Mouse (Mus musculus) liver, embryonic 15.5 days (tissue): ENCODE data around the gene Acot7. TPM values are rescaled to one million over a fixed set of nuclear protein-coding genes. Genes with fewer than 3 reads are reported as not detected.
"Not testable (repeated sequence)": the region's sequence is repeated elsewhere in the genome, so short reads cannot be mapped to it uniquely, and the experiment has no call there.

Source experiments
- ATAC-seq: fragments of 200-750 bp; cut with Nextera tagmentation; 2 replicates; pipeline ENCODE4 v1.8.0; 2017; ENCODE audit warnings: moderate number of reproducible peaks, mild to moderate bottlenecking, moderate library complexity; ENCODE audit not compliant: insufficient read depth
- H3K27ac ChIP-seq: fragments of 300-500 bp; sonication (generic); replicated peaks from 2 replicates; pipeline ENCODE4 v1.5.1; 2015; ENCODE audit warnings: mild to moderate bottlenecking, inconsistent platforms
- H3K27me3 ChIP-seq: fragments of 300-500 bp; sonication (generic); 2 replicates; pipeline ENCODE4 v1.6.1; 2015; ENCODE audit warnings: mild to moderate bottlenecking, inconsistent platforms
- H3K36me3 ChIP-seq: fragments of 300-500 bp; sonication (generic); replicated peaks from 2 replicates; pipeline ENCODE4 v1.6.1; 2015; ENCODE audit warnings: moderate library complexity, mild to moderate bottlenecking, inconsistent platforms
- H3K4me1 ChIP-seq: fragments of 300-500 bp; sonication (generic); replicated peaks from 2 replicates; pipeline ENCODE4 v1.6.1; 2015; ENCODE audit warnings: inconsistent platforms
- H3K4me2 ChIP-seq: fragments of 300-500 bp; sonication (generic); 2 replicates; pipeline ENCODE4 v1.6.1; 2015; ENCODE audit warnings: moderate library complexity, mild to moderate bottlenecking, inconsistent platforms
- H3K4me3 ChIP-seq: fragments of 300-500 bp; sonication (generic); replicated peaks from 2 replicates; pipeline ENCODE4 v1.5.1; 2015; ENCODE audit warnings: mild to moderate bottlenecking, inconsistent platforms
- H3K9ac ChIP-seq: fragments of 300-500 bp; sonication (generic); 2 replicates; pipeline ENCODE4 v1.6.1; 2015; ENCODE audit warnings: moderate library complexity, mild to moderate bottlenecking, inconsistent platforms
- H3K9me3 ChIP-seq: fragments of 300-500 bp; sonication (generic); replicated peaks from 2 replicates; pipeline ENCODE4 v1.6.1; 2016; ENCODE audit warnings: inconsistent platforms
- WGBS: fragments of 180-500 bp; shearing (Covaris S2); methylation state at CpG from one replicate; pipeline ENCODE4 v1.1.7; 2015; ENCODE audit warnings: mixed read lengths; ENCODE audit not compliant: insufficient replicate concordance; 5-methylcytosine and 5-hydroxymethylcytosine counted together
- polyA plus RNA-seq: library from polyadenylated mRNA; unstranded; fragments of >200 nt; fragmentation: Nextera tagmentation; extraction: Ambion mirVana; gene quantifications from 2 replicates; pipeline ENCODE4 v1.2.1, GENCODE M21; 2015

The Acot7 gene
- polyA plus RNA-seq, 1 experiment from 2014 or later = 14.0 TPM

DNA sequence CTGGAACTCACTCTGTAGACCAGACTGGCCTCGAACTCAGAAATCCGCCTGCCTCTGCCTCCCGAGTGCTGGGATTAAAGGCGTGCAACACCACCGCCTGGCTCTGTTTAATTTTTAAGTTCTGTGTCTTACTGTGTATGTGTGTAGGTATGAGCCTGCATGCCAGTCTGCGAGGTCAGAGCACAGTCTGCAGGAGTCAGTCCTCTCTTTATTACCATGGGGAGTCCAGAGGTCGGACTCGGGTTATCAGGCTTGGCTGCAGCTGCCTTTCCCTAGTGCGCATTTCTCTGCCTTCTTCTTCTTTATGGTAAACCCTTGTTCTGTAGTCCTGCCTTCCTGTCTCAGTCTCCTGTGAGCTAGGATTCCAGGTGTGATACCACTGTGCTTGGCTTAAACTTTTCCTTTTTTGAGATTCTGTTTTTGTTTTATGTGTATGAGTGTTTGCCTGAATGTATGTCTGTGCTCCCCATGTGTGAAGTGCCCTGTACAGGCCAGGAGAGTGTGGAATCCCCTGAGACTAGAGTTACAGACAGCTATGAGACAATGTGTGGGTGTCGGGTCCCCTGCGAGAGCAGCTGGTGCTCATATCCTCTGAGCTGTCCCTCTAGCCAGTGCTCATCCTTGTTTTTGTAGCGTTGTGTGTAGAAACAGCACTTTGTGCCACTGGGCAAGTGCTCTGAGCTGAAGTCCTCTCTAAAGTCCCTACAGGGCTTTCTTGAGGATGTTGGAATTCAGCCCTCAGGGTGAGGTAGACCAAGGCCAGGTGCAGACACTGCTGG, 50.0 kb downstream of the Acot7 start:
- 66% methylated on average over 12 of the region's 12 CpGs for WGBS
- Histone ChIP-seq H3K4me3 (no peak overlapping the region), H3K9ac (no peak overlapping the region), H3K9me3 (no peaks in the 10 kb centered on the region), H3K4me2 (no peak overlapping the region), H3K27ac (no peak overlapping the region), H3K4me1 (0 out of 2 replicates have a peak, but pooled peaks cover 3% of the 10 kb centered on the region), H3K36me3 (no peaks in the 10 kb centered on the region), H3K27me3 (no peaks in the 10 kb centered on the region)
- no peak for ATAC-seq

DNA sequence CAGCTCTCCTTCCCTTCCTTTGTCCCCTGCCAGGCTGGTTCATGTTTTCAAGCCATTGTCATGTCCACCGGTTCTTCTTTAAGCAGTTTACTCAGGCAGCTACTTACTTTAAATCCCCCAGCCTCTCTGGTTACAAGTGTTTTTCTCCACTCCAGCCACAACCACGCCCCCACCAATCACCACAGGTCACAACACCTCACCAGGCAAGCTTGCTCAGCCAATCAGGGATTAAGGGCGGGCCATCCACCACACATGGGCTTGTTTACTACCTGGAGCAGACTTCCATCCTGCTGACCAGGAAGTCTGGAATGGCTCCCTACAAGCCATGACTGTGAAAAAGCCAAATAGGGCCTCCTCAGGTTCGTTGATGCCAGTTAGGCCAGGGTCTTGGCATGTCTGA, 52.4 kb downstream of the Acot7 start:
- H3K9me3 ChIP-seq, H3K4me1 ChIP-seq, H3K27ac ChIP-seq, H3K4me2 ChIP-seq, H3K36me3 ChIP-seq, H3K9ac ChIP-seq, H3K4me3 ChIP-seq, ATAC-seq, H3K27me3 ChIP-seq: not testable (repeated sequence)
- 56% methylated on average over 4 of the region's 4 CpGs for WGBS

DNA sequence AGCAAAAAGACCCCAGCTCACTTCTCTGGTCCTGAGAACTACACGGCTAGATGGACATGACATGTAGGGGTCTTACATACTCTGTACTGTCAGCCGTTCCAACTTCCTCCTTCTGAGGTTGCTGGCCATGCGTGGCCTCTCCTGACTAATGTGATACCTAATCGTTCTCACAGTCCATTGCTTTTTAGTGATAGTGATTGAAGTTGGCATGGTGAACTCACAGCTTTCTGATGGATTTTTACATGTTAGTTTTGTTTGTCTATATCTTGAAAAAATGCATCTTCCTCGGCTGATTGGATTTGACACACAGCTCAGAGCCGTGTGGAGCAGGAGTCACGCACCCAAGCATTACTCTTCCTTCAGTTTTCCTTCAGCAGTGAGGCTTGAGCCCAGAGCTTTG, 53.4 kb downstream of the Acot7 start:
- no peak overlapping the region for H3K27ac ChIP-seq
- no peak for ATAC-seq
- no peaks in the 10 kb centered on the region for H3K36me3 ChIP-seq
- H3K4me2 ChIP-seq = no peak overlapping the region
- no peaks in the 10 kb centered on the region for H3K9me3 ChIP-seq
- no peaks in the 10 kb centered on the region for H3K27me3 ChIP-seq
- no peak overlapping the region for H3K9ac ChIP-seq
- H3K4me1 ChIP-seq = 0 out of 2 replicates have a peak, but pooled peaks cover 3% of the 10 kb centered on the region
- WGBS = 60% methylated on average over 7 of the region's 7 CpGs
- no peak overlapping the region for H3K4me3 ChIP-seq

DNA sequence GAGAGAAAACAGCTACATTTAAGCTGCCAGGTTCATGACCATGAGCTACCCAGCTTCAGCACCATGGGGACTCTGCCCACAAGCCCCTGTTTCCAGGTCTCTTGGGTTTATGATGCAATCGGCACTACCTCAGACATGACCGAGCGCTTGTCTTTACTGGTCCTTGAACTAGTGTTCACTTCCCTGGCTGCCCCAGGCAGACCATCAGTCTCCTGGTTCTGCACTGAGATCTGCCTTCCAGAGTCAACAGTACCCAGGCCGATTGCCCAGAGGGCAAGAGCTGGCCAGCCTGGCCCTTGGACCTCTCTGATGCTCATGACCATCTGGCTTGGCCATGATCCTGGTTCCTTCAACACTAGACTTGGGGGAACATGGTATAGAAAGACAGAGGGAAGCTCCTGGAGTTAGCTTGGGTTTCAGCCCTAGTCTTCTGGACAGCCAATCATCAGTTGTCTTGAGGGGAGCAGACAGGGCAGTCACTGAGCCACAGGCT, 54.5 kb downstream of the Acot7 start:
- Histone ChIP-seq H3K27ac (no peak overlapping the region), H3K27me3 (no peaks in the 10 kb centered on the region), H3K9ac (no peak overlapping the region), H3K4me3 (no peak overlapping the region), H3K36me3 (no peaks in the 10 kb centered on the region), H3K9me3 (no peaks in the 10 kb centered on the region), H3K4me1 (0 out of 2 replicates have a peak, but pooled peaks cover 3% of the 10 kb centered on the region), H3K4me2 (no peak overlapping the region)
- WGBS = 68% methylated on average over 4 of the region's 4 CpGs
- ATAC-seq = no peak

DNA sequence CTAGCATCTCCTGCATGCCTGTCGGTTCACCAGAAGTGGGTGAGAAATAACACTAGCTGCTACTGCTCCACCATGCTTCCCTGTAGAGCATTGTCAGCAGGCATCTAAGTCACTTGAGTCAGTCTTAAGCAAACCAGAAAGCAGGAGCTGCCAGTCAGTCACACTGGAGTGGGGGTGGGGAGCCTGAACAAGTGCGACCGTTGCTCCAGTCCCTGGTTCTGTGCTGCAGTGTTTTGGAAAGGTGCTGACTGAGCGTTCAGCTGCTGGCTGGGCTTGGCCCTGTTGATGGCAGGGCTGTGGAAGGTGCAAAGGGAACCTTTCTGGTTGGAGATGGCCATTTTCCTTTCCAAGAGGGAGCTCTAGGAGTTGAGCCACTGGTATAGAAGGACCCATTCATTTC, 62.0 kb downstream of the Acot7 start:
- Histone ChIP-seq H3K27ac (no peak overlapping the region), H3K9ac (no peak overlapping the region), H3K27me3 (no peaks in the 10 kb centered on the region), H3K4me2 (no peak overlapping the region), H3K36me3 (no peaks in the 10 kb centered on the region), H3K4me1 (0 out of 2 replicates have a peak, but pooled peaks cover under 1% of the 10 kb centered on the region), H3K4me3 (no peak overlapping the region), H3K9me3 (no peaks in the 10 kb centered on the region)
- ATAC-seq = no peak
- 59% methylated on average over 4 of the region's 4 CpGs for WGBS

DNA sequence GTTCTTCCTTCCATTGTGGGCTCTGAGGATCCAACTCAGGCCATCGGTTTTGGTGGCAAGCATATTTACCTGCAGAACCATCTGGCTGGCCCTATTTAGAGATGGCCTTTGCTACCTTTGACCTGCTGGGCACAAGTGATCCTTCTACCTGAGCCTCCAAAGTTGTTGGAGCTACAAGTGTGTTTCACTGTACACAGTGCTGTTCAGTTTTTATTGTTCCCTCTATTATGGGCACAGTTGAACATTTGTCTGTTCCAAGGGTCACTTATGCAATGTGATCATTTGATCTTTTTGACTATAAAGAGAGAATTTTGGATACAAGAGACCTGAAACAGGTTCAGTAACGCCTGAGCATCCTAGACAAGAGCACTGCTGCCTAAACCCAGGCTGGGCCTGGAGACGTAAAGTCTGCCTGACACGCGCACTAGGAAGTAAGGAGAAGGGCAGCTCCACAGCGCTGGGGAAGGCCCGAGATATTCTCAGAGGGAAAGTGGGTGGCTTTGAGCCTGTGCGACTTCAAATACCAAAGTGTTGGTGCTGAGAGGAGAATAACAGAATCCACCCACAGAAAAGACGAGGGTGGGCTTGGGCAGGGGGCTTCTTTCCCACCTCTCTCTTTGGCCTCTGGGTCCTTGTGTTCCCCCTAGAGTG, 65.4 kb downstream of the Acot7 start:
- Histone ChIP-seq H3K36me3 (no peaks in the 10 kb centered on the region), H3K27me3 (no peaks in the 10 kb centered on the region), H3K27ac (no peak overlapping the region), H3K4me2 (no peak overlapping the region), H3K9ac (no peak overlapping the region), H3K4me1 (0 out of 2 replicates have a peak, but pooled peaks cover 3% of the 10 kb centered on the region), H3K4me3 (no peak overlapping the region), H3K9me3 (no peaks in the 10 kb centered on the region)
- WGBS = 70% methylated on average over 9 of the region's 9 CpGs
- no peak for ATAC-seq

DNA sequence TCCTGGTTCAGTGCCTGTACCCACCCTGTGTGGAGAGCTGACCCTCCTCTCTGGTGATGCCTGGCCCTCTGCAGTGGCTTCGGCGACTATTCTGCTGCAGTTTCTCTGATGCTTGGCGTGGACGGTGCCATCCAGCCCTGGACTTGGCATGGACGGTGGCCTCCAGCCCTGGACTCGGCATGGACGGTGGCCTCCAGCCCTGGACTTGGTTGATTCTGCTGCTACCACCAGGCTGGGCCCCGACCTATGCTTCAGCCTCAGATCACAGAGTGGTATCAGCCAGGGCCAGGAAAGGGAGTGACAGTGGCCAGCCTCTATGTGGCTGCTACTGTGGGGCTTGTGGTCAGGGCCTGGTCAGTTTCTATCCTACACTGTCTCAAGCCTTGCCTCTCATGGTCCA, 66.0 kb downstream of the Acot7 start:
- WGBS = 71% methylated on average over 8 of the region's 8 CpGs
- no peaks in the 10 kb centered on the region for H3K27me3 ChIP-seq
- ATAC-seq = no peak

DNA sequence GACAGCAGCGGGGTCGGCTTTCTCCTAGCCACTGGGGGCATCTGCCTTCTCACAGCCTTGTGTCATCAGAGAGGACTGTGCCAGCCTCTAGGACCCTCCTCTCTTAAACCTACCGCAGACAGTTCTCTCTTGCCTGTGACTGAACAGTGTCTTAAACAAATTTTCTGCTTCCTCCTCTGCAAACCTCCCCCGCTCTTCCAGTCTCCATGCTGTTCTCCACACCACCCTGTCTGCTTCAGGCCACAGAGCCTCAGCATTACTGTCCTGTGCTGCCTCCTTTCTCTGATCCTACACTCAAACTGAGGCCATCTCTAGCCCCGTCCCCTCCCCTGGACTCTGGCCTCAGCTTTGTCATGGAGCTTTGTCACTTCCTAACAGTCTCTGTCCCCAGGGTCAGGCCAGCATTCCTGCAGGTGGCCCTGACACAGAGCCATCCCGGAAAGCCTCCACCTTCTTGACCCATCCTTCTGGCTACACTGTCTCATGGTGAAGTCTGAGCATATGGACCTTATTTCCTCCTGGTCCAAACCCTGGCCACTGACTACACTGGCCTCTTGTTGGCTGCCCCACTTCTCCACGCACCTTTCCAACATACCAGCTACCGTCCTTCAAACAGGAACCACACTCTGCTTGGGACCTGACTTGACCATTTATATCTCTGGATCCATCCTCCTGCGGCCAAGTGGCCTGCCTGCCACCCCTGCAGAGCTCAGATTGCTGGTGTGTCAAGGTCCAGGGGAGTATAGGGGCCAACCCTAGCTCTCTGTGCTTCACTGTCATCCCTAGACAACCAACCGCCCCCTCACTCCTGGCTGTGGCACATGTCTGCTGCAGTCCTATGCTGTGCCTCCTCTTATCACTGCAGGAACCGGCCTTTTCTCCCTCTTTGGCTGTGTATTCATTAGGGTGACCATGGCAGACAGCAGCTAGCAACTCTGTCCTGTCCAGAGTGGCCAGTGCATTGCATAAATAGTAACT, 66.9 kb downstream of the Acot7 start:
- Histone ChIP-seq H3K9ac (no peak overlapping the region), H3K4me1 (0 out of 2 replicates have a peak, but pooled peaks cover 3% of the 10 kb centered on the region), H3K36me3 (no peaks in the 10 kb centered on the region), H3K4me2 (no peak overlapping the region), H3K9me3 (no peaks in the 10 kb centered on the region), H3K4me3 (no peak overlapping the region), H3K27me3 (no peaks in the 10 kb centered on the region), H3K27ac (no peak overlapping the region)
- 58% methylated on average over 11 of the region's 11 CpGs for WGBS
- ATAC-seq = no peak; the same call in none of the 2 replicates

More for the DNA sequence above, 66.0 kb downstream of the Acot7 start:
- H3K9me3 ChIP-seq = no peaks in the 10 kb centered on the region
- no peak overlapping the region for H3K4me2 ChIP-seq
- no peak overlapping the region for H3K4me3 ChIP-seq
- H3K9ac ChIP-seq = no peak overlapping the region
- no peak overlapping the region for H3K27ac ChIP-seq
- H3K36me3 ChIP-seq = no peaks in the 10 kb centered on the region
- 0 out of 2 replicates have a peak, but pooled peaks cover 3% of the 10 kb centered on the region for H3K4me1 ChIP-seq

DNA sequence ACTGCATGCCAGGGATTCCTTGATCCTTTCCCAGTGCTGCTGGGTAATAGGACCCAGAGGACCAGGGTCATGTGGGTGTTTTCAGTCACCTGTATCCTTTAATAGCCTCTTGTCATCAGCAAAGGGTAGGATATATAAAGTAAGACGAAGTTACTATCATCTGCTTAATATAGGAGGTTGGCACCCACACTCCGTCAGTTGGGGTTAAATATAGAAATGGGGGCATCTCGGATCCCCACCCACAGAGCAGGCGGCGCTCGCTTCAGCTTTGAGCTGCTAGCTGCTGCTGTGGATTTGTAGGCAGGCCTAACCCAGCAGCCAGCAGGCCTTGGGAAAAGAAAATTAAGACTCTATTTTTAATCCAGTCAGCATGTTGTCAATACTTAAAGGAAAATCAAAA, 68.1 kb downstream of the Acot7 start:
- H3K9ac ChIP-seq = no peak overlapping the region
- no peak overlapping the region for H3K4me2 ChIP-seq
- no peaks in the 10 kb centered on the region for H3K9me3 ChIP-seq
- no peak for ATAC-seq
- WGBS = 73% methylated on average over 6 of the region's 6 CpGs
- H3K27me3 ChIP-seq = no peaks in the 10 kb centered on the region
- H3K4me1 ChIP-seq = 0 out of 2 replicates have a peak, but pooled peaks cover 3% of the 10 kb centered on the region
- no peak overlapping the region for H3K27ac ChIP-seq
- no peaks in the 10 kb centered on the region for H3K36me3 ChIP-seq
- no peak overlapping the region for H3K4me3 ChIP-seq

DNA sequence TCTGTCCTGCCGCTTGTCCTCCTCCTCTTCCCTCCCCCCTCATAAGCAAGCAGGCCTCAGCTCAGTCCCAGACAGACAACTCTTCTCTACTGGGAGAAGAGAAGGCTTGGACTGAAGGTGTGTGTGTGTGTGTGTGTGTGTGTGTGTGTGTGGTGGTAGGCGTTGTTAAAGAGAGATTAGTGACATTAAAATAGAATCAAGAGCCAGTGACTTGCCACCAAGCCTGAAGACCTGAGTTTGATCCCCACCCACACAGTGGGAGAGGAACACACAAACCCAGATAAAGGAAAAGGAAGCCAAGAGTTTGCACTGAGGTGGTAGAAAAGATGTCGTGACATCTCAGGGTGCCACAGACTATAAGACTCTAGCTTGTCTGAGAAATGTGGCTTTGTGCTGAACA, 69.3 kb downstream of the Acot7 start:
- H3K9me3 ChIP-seq = no peaks in the 10 kb centered on the region
- H3K4me1 ChIP-seq = 0 out of 2 replicates have a peak, but pooled peaks cover 3% of the 10 kb centered on the region
- H3K27me3 ChIP-seq = no peaks in the 10 kb centered on the region
- H3K4me3 ChIP-seq = no peak overlapping the region
- no peak for ATAC-seq
- no peaks in the 10 kb centered on the region for H3K36me3 ChIP-seq
- no peak overlapping the region for H3K9ac ChIP-seq
- WGBS = 25% methylated on average over 3 of the region's 3 CpGs
- no peak overlapping the region for H3K4me2 ChIP-seq
- H3K27ac ChIP-seq = no peak overlapping the region
